23 mouse cellular contexts compared by ENCODE assay signal in the genomic region with DNA sequence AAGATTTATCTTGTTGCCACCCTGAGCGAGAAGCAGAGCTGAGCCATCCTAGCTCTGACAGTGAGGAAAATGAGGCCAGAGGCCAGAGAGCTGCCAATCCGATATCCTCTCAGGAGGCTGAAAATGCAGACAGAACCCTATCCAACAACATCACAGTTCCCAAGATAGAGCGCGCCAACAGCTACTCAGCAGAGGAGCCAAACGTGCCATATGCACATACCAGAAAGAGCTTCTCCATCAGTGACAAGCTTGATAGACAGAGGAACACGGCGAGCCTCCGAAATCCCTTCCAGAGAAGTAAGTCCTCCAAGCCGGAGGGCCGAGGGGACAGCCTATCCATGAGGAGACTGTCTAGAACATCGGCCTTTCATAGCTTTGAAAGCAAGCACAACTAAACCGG.
A peak's percentile ranks its signal among the peaks of the same experiment; 100 is the strongest.
DNase-seq lines count a peak whose midpoint lies in the region; ATAC-seq lines count a peak whose summit lies in the region.
"Had no signal": no experiment of that assay in that cellular context is flagged by ENCODE, and none has a peak within 500 bp of the region (broad histone marks: within the 10 kb centered on the region; RNA-seq: fewer than 3 reads in every experiment).

No protein-coding gene starts in this region.

- 95% methylated on average over 12 of the region's 12 CpGs for WGBS in hindbrain, embryonic 14.5 days

- peak; percentile 39 for DNase-seq in layer of hippocampus, adult 11-12 months (ENCODE audit: low spot score)
- DNase-seq in layer of hippocampus, postnatal 25 days (ENCODE audit: extremely low spot score in 1 of 2, low spot score in 1 of 2), result no peak
- peak; percentile 77 for DNase-seq in cerebellum, adult 11-12 months
- DNase-seq in cerebellum, adult 9-10 months, result peak; percentile 86
- peak; percentile 22 to 25 for DNase-seq in layer of hippocampus, postnatal 10 days (ENCODE audit: low spot score in 2 of 2)
- DNase-seq in hindbrain, embryonic 14.5 days (ENCODE audit: low spot score), result no peak
- no peak for DNase-seq in gastrocnemius, postnatal 10 days
- DNase-seq: adrenal gland, adult 8-10 months; heart, adult 2 months; heart, postnatal 4 days; kidney, postnatal 36 days; lung, adult 2 months; thymus, adult 2 months had no signal

- H3K4me2 ChIP-seq in hindbrain, embryonic 14.5 days (replicated peaks), result no peak overlapping the region
- H3K4me2 ChIP-seq: forebrain, embryonic 13.5 days; heart, embryonic 15.5 days; liver, embryonic 11.5 days; neural tube, embryonic 15.5 days; stomach, embryonic 15.5 days had no signal

- H3K27ac ChIP-seq in hindbrain, embryonic 14.5 days, result no peak overlapping the region
- H3K27ac ChIP-seq: embryonic facial prominence, embryonic 10.5 days; forebrain, embryonic 13.5 days; heart, adult 2 months; heart, embryonic 15.5 days; neural tube, embryonic 15.5 days; stomach, embryonic 15.5 days had no signal

- H3K4me3 ChIP-seq in hindbrain, embryonic 14.5 days (replicated peaks; ENCODE audit: low read length), result no peak overlapping the region
- H3K4me3 ChIP-seq: embryonic facial prominence, embryonic 10.5 days; forebrain, embryonic 13.5 days; heart, adult 2 months; heart, embryonic 15.5 days; megakaryocyte, embryonic 14.5 days; neural tube, embryonic 15.5 days; stomach, embryonic 15.5 days had no signal

- H3K9ac ChIP-seq in hindbrain, embryonic 14.5 days, result no peak overlapping the region
- H3K9ac ChIP-seq: forebrain, embryonic 13.5 days; heart, embryonic 15.5 days; neural tube, embryonic 15.5 days; stomach, embryonic 15.5 days had no signal

- no peaks in the 10 kb centered on the region for H3K4me1 ChIP-seq in hindbrain, embryonic 14.5 days (replicated peaks; ENCODE audit: control insufficient read depth, insufficient read depth, low read length)
- H3K4me1 ChIP-seq: embryonic facial prominence, embryonic 10.5 days; forebrain, embryonic 13.5 days; heart, embryonic 15.5 days; megakaryocyte, embryonic 14.5 days; neural tube, embryonic 15.5 days; stomach, embryonic 15.5 days had no signal

- H3K36me3 ChIP-seq in hindbrain, embryonic 14.5 days (replicated peaks; ENCODE audit: control insufficient read depth, insufficient read depth), result peaks cover 11% of the 10 kb centered on the region
- H3K36me3 ChIP-seq: embryonic facial prominence, embryonic 10.5 days; heart, embryonic 15.5 days; stomach, embryonic 15.5 days had no signal

- ATAC-seq in hindbrain, embryonic 14.5 days (ENCODE audit: low FRiP score), result no peak
- ATAC-seq: forebrain, embryonic 13.5 days; hindbrain, embryonic 16.5 days; intestine, embryonic 16.5 days; midbrain, embryonic 16.5 days had no signal

- no peaks in the 10 kb centered on the region for H3K9me3 ChIP-seq in hindbrain, embryonic 14.5 days (ENCODE audit: control insufficient read depth, low read length)
- H3K9me3 ChIP-seq: embryonic facial prominence, embryonic 10.5 days; forebrain, embryonic 13.5 days; heart, embryonic 15.5 days; megakaryocyte, embryonic 14.5 days; neural tube, embryonic 15.5 days; stomach, embryonic 15.5 days had no signal

- no peaks in the 10 kb centered on the region for H3K27me3 ChIP-seq in hindbrain, embryonic 14.5 days (ENCODE audit: control insufficient read depth, insufficient read depth, low read length)
- H3K27me3 ChIP-seq: forebrain, embryonic 13.5 days; heart, embryonic 15.5 days; megakaryocyte, embryonic 14.5 days; neural tube, embryonic 15.5 days; stomach, embryonic 15.5 days had no signal

Comparison
In these comparisons a context has a peak if more than half of its experiments do, and no peak if none do; other contexts are left out.
1. DNase-seq: peak in layer of hippocampus, adult 11-12 months (single experiment), cerebellum, adult 11-12 months (single experiment), cerebellum, adult 9-10 months (single experiment) and layer of hippocampus, postnatal 10 days (2 of 2); none in layer of hippocampus, postnatal 25 days (0 of 2), hindbrain, embryonic 14.5 days (single experiment) and gastrocnemius, postnatal 10 days (single experiment).